27 mouse cellular contexts compared by ENCODE assay signal in genomic region chr3:38722606-38723005, GRCm38 (mm10).
A peak's percentile ranks its signal among the peaks of the same experiment; 100 is the strongest.
DNase-seq lines count a peak whose midpoint lies in the region; ATAC-seq lines count a peak whose summit lies in the region.
"Had no signal": no experiment of that assay in that cellular context is flagged by ENCODE, and none has a peak within 500 bp of the region (broad histone marks: within the 10 kb centered on the region; RNA-seq: fewer than 3 reads in every experiment).

No protein-coding gene starts in this region.

- no peaks in the 10 kb centered on the region for H3K36me3 ChIP-seq in lung, embryonic 16.5 days (ENCODE audit: control insufficient read depth, insufficient read depth, low read length)
- H3K36me3 ChIP-seq in hindbrain, embryonic 10.5 days, result no peaks in the 10 kb centered on the region
- H3K36me3 ChIP-seq: embryonic facial prominence, embryonic 10.5 days; embryonic facial prominence, embryonic 13.5 days; forebrain, embryonic 12.5 days; forebrain, embryonic 15.5 days; heart, embryonic 10.5 days; heart, embryonic 13.5 days; hindbrain, embryonic 13.5 days; intestine, embryonic 15.5 days had no signal

- no peaks in the 10 kb centered on the region for H3K9me3 ChIP-seq in lung, embryonic 16.5 days (ENCODE audit: control insufficient read depth, low read length)
- H3K9me3 ChIP-seq in hindbrain, embryonic 10.5 days, result no peaks in the 10 kb centered on the region
- H3K9me3 ChIP-seq: embryonic facial prominence, embryonic 10.5 days; embryonic facial prominence, embryonic 13.5 days; forebrain, embryonic 12.5 days; forebrain, embryonic 15.5 days; heart, embryonic 10.5 days; heart, embryonic 13.5 days; hindbrain, embryonic 13.5 days; intestine, embryonic 15.5 days had no signal

- 0 out of 2 replicates have a peak overlapping the region, but pooled peaks have one; percentile 8 for H3K27ac ChIP-seq in lung, embryonic 16.5 days (ENCODE audit: low read length)
- H3K27ac ChIP-seq in hindbrain, embryonic 10.5 days, result no peak overlapping the region
- H3K27ac ChIP-seq: embryonic facial prominence, embryonic 10.5 days; embryonic facial prominence, embryonic 13.5 days; forebrain, embryonic 12.5 days; forebrain, embryonic 15.5 days; heart, adult 2 months; heart, embryonic 10.5 days; heart, embryonic 13.5 days; hindbrain, embryonic 13.5 days; intestine, embryonic 15.5 days had no signal

- ATAC-seq in lung, embryonic 16.5 days (ENCODE audit: low read depth), result no peak
- peak; percentile 77 for ATAC-seq in granulocyte monocyte progenitor cell, adult 5-6 weeks (replicated peaks; ENCODE audit: poor library complexity, severe bottlenecking)
- ATAC-seq: forebrain, embryonic 15.5 days; hindbrain, embryonic 16.5 days; intestine, embryonic 15.5 days; Patski had no signal

- no peak overlapping the region for H3K4me2 ChIP-seq in lung, embryonic 16.5 days (ENCODE audit: low read depth, low read length)
- H3K4me2 ChIP-seq: embryonic facial prominence, embryonic 13.5 days; forebrain, embryonic 12.5 days; forebrain, embryonic 15.5 days; heart, embryonic 13.5 days; hindbrain, embryonic 13.5 days; intestine, embryonic 15.5 days had no signal

- no peak for DNase-seq in lung, postnatal 36 days
- DNase-seq in Muller cell, postnatal 12 days (ENCODE audit: inconsistent ontology term), result peak; percentile 2
- no peak for DNase-seq in hindbrain, embryonic 10.5 days (ENCODE audit: low spot score)
- DNase-seq in cerebellum, postnatal 4 days (ENCODE audit: low spot score in 2 of 2), result no peak
- DNase-seq: adrenal gland, adult 2 months; adrenal gland, postnatal 14 days; cerebellum, adult 11 months; cerebellum, adult 2 months; cerebellum, adult 9-11 months; cerebellum, postnatal 25 days; embryo, embryonic 11 days; gastrocnemius, postnatal 25 days; heart, adult 2 months; heart, postnatal 14 days had no signal

- H3K4me3 ChIP-seq in lung, embryonic 16.5 days (ENCODE audit: low read length), result no peak overlapping the region
- H3K4me3 ChIP-seq in hindbrain, embryonic 10.5 days, result no peak overlapping the region
- H3K4me3 ChIP-seq: embryonic facial prominence, embryonic 10.5 days; embryonic facial prominence, embryonic 13.5 days; erythroblast, embryonic 14.5 days; forebrain, embryonic 12.5 days; forebrain, embryonic 15.5 days; heart, adult 2 months; heart, embryonic 10.5 days; heart, embryonic 13.5 days; hindbrain, embryonic 13.5 days; intestine, embryonic 15.5 days had no signal

- 74% methylated on average over 1 of the region's 1 CpGs for WGBS in lung, embryonic 16.5 days
- 86% methylated on average over 1 of the region's 1 CpGs for WGBS in hindbrain, embryonic 10.5 days

- no peaks in the 10 kb centered on the region for H3K27me3 ChIP-seq in lung, embryonic 16.5 days (ENCODE audit: control insufficient read depth, insufficient read depth, low read depth, low read length)
- no peaks in the 10 kb centered on the region for H3K27me3 ChIP-seq in hindbrain, embryonic 10.5 days (ENCODE audit: insufficient read depth, poor library complexity, severe bottlenecking)
- H3K27me3 ChIP-seq: embryonic facial prominence, embryonic 13.5 days; forebrain, embryonic 12.5 days; forebrain, embryonic 15.5 days; heart, embryonic 13.5 days; hindbrain, embryonic 13.5 days; intestine, embryonic 15.5 days had no signal

- H3K4me1 ChIP-seq in lung, embryonic 16.5 days (replicated peaks; ENCODE audit: control insufficient read depth, insufficient read depth, low read length), result peaks cover 8% of the 10 kb centered on the region
- H3K4me1 ChIP-seq in hindbrain, embryonic 10.5 days (replicated peaks), result 0 out of 2 replicates have a peak, but pooled peaks cover 9% of the 10 kb centered on the region
- H3K4me1 ChIP-seq: embryonic facial prominence, embryonic 13.5 days; forebrain, embryonic 12.5 days; forebrain, embryonic 15.5 days; heart, embryonic 10.5 days; hindbrain, embryonic 13.5 days; intestine, embryonic 15.5 days had no signal

- H3K9ac ChIP-seq in lung, embryonic 16.5 days (ENCODE audit: low read length), result no peak overlapping the region
- H3K9ac ChIP-seq: embryonic facial prominence, embryonic 13.5 days; forebrain, embryonic 12.5 days; forebrain, embryonic 15.5 days; heart, embryonic 13.5 days; hindbrain, embryonic 13.5 days; intestine, embryonic 15.5 days had no signal
